Mouse (Mus musculus) hindbrain, postnatal 0 days (tissue): ENCODE results near the gene Gdf3. TPM values are rescaled to one million over a fixed set of nuclear protein-coding genes. Genes with fewer than 3 reads are reported as not detected.

ENCODE experiments used
- ATAC-seq: fragments of 200-750 bp; cut with Nextera tagmentation; 2 replicates; pipeline ENCODE4 v1.8.0; 2017; ENCODE audit warnings: mild to moderate bottlenecking, moderate TSS enrichment, moderate library complexity
- DNase-seq: peaks from one replicate; pipeline ENCODE4 v3.0.0-alpha.2; 2015; ENCODE audit warnings: low spot score
- H3K27ac ChIP-seq: fragments of 300-500 bp; sonication (generic); 2 replicates; pipeline ENCODE4 v1.5.1; 2014; ENCODE audit warnings: mild to moderate bottlenecking
- H3K27me3 ChIP-seq: fragments of 300-500 bp; sonication (generic); 2 replicates; pipeline ENCODE4 v1.6.1; 2014; ENCODE audit warnings: low read length, mixed read lengths; ENCODE audit not compliant: insufficient read depth
- H3K36me3 ChIP-seq: fragments of 300-500 bp; sonication (generic); 2 replicates; pipeline ENCODE4 v1.6.1; 2014; ENCODE audit warnings: low read length, mixed read lengths; ENCODE audit not compliant: insufficient read depth
- H3K4me1 ChIP-seq: fragments of 300-500 bp; sonication (generic); 2 replicates; pipeline ENCODE4 v1.6.1; 2014; ENCODE audit warnings: antibody characterized with exemption, low read length, mixed read lengths; ENCODE audit not compliant: insufficient read depth
- H3K4me2 ChIP-seq: fragments of 300-500 bp; sonication (generic); 2 replicates; pipeline ENCODE4 v1.6.1; 2014; ENCODE audit warnings: low read depth, mild to moderate bottlenecking, low read length, moderate library complexity, mixed read lengths
- H3K4me3 ChIP-seq: fragments of 300-500 bp; sonication (generic); 2 replicates; pipeline ENCODE4 v1.5.1; 2014; ENCODE audit warnings: low read length
- H3K9ac ChIP-seq: fragments of 300-500 bp; sonication (generic); replicated peaks from 2 replicates; pipeline ENCODE4 v1.6.1; 2014; ENCODE audit warnings: mild to moderate bottlenecking, low read length, moderate library complexity, mixed read lengths
- H3K9me3 ChIP-seq: fragments of 300-500 bp; sonication (generic); 2 replicates; pipeline ENCODE4 v1.6.1; 2016; ENCODE audit warnings: low read length, mixed read lengths
- CTCF ChIP-seq: IDR thresholded peaks from 2 replicates; pipeline ENCODE4 v1.5.1; 2016; ENCODE audit warnings: antibody characterized with exemption, control low read depth, low read depth
- WGBS: fragments of 180-500 bp; shearing (Covaris S2); extraction: QIAGEN DNeasy Blood & Tissue Kit; methylation state at CpG from one replicate; pipeline ENCODE4 v1.1.7; 2014; 5-methylcytosine and 5-hydroxymethylcytosine counted together
- polyA plus RNA-seq: library from polyadenylated mRNA; unstranded; fragments of >200 nt; fragmentation: Nextera tagmentation; extraction: Ambion mirVana; gene quantifications from 2 replicates; pipeline ENCODE4 v1.2.1, GENCODE M21; 2015
- total RNA-seq: library from RNA; depleted of rRNA; stranded (reverse); fragments of >200 nt; gene quantifications from 2 replicates; pipeline ENCODE4 v1.2.3, GENCODE M21; 2014; rRNA removed

Gene Gdf3
- total and polyA plus RNA-seq, 2 experiments from 2014 or later, result 0.19 to 1.1 TPM

- no peak overlapping the region for H3K9ac ChIP-seq
- DNase-seq (peak; percentile 26), ATAC-seq (peak; percentile 36; the same call in 1 of the 2 replicates)
- no peaks in the 10 kb centered on the region for H3K4me1 ChIP-seq
- no peak for TF ChIP-seq CTCF
- no peaks in the 10 kb centered on the region for H3K9me3 ChIP-seq
- no peak overlapping the region for H3K4me2 ChIP-seq
- no peaks in the 10 kb centered on the region for H3K27me3 ChIP-seq
- 43% methylated on average over 5 of the region's 5 CpGs for WGBS
- H3K27ac ChIP-seq, result no peak overlapping the region
- H3K4me3 ChIP-seq, result no peak overlapping the region
- H3K36me3 ChIP-seq, result no peaks in the 10 kb centered on the region
These were observed 40.8 kb downstream of the Gdf3 start for GRCm38 (mm10) chr6:122569113-122569512.

GRCm38 (mm10) chr6:122565070-122565784, 44.7 kb downstream of the Gdf3 start:
- Histone ChIP-seq H3K27ac (no peak overlapping the region), H3K4me2 (no peak overlapping the region), H3K4me3 (no peak overlapping the region), H3K27me3 (no peaks in the 10 kb centered on the region), H3K9me3 (no peaks in the 10 kb centered on the region), H3K36me3 (no peaks in the 10 kb centered on the region), H3K9ac (no peak overlapping the region), H3K4me1 (no peaks in the 10 kb centered on the region)
- no peak for TF ChIP-seq CTCF
- DNase-seq (no peak), ATAC-seq (no peak)
- WGBS, result 91% methylated on average over 9 of the region's 9 CpGs

- H3K36me3 ChIP-seq, result no peaks in the 10 kb centered on the region
- no peaks in the 10 kb centered on the region for H3K9me3 ChIP-seq
- peak overlapping the region; percentile 13; the same call in 1 of the 2 replicates for H3K4me3 ChIP-seq
- WGBS, result under 1% methylated on average over 6 of the region's 6 CpGs
- peak overlapping the region; percentile 46 for H3K4me2 ChIP-seq
- ATAC-seq (peak; percentile 66), DNase-seq (peak; percentile 87)
- no peaks in the 10 kb centered on the region for H3K27me3 ChIP-seq
- H3K9ac ChIP-seq, result 0 out of 2 replicates have a peak overlapping the region, but pooled peaks have one; percentile 13
- no peaks in the 10 kb centered on the region for H3K4me1 ChIP-seq
- H3K27ac ChIP-seq, result no peak overlapping the region
- peak; percentile 90 for TF ChIP-seq CTCF
These were observed 47.4 kb downstream of the Gdf3 start for GRCm38 (mm10) chr6:122562463-122562862.

GRCm38 (mm10) chr6:122561005-122561404, 48.9 kb downstream of the Gdf3 start:
- Histone ChIP-seq H3K4me3 (no peak overlapping the region), H3K4me2 (no peak overlapping the region), H3K4me1 (no peaks in the 10 kb centered on the region), H3K36me3 (no peaks in the 10 kb centered on the region), H3K27ac (no peak overlapping the region), H3K9me3 (no peaks in the 10 kb centered on the region), H3K9ac (no peak overlapping the region), H3K27me3 (no peaks in the 10 kb centered on the region)
- WGBS, result 89% methylated on average over 20 of the region's 20 CpGs
- ATAC-seq, result peak; percentile 21; the same call in 1 of the 2 replicates
- no peak for DNase-seq
- TF ChIP-seq CTCF, result no peak

- no peaks in the 10 kb centered on the region for H3K27me3 ChIP-seq
- DNase-seq, result peak; percentile 91
- peak; percentile 57; the same call in 1 of the 2 replicates for ATAC-seq
- TF ChIP-seq CTCF, result peak; percentile 94
- H3K4me3 ChIP-seq, result no peak overlapping the region
- H3K9ac ChIP-seq, result no peak overlapping the region
- peak overlapping the region; percentile 41 for H3K4me2 ChIP-seq
- H3K9me3 ChIP-seq, result no peaks in the 10 kb centered on the region
- H3K4me1 ChIP-seq, result no peaks in the 10 kb centered on the region
- 8% methylated on average over 17 of the region's 17 CpGs for WGBS
- no peak overlapping the region for H3K27ac ChIP-seq
- no peaks in the 10 kb centered on the region for H3K36me3 ChIP-seq
These were observed 49.5 kb downstream of the Gdf3 start for GRCm38 (mm10) chr6:122560427-122560826.

- H3K36me3 ChIP-seq, result no peaks in the 10 kb centered on the region
- peak overlapping the region; percentile 12; the same call in 1 of the 2 replicates for H3K4me3 ChIP-seq
- no peaks in the 10 kb centered on the region for H3K4me1 ChIP-seq
- H3K9me3 ChIP-seq, result no peaks in the 10 kb centered on the region
- peak; percentile 88 for DNase-seq
- H3K27me3 ChIP-seq, result no peaks in the 10 kb centered on the region
- 25% methylated on average over 15 of the region's 15 CpGs for WGBS
- ATAC-seq, result peak; percentile 9; the same call in 1 of the 2 replicates
- no peak overlapping the region for H3K27ac ChIP-seq
- H3K4me2 ChIP-seq, result peak overlapping the region; percentile 34
- no peak overlapping the region for H3K9ac ChIP-seq
- peak; percentile 81 for TF ChIP-seq CTCF
These were observed 52.8 kb downstream of the Gdf3 start for GRCm38 (mm10) chr6:122556959-122557561.

Other genes with a start within 250 kb of the Gdf3 start
- gene Rimklb, start 111.3 kb downstream of the Gdf3 start, total RNA-seq, result 96.6 and 113 TPM in 2 replicates
- gene Rimklb, start 111.3 kb downstream of the Gdf3 start, polyA plus RNA-seq, result 97.1 and 97.2 TPM in 2 replicates
- 2.7 and 13.2 TPM in 2 replicates for gene Mfap5, start 104.2 kb downstream of the Gdf3 start, total RNA-seq
- 5.0 and 5.6 TPM in 2 replicates for gene Mfap5, start 104.2 kb downstream of the Gdf3 start, polyA plus RNA-seq
- 1.9 TPM in 1 of 2 replicates, not detected in the other for gene Aicda, start 56.3 kb downstream of the Gdf3 start, total RNA-seq
- 0.38 and 0.67 TPM in 2 replicates for gene Aicda, start 56.3 kb downstream of the Gdf3 start, polyA plus RNA-seq
- gene Apobec1, start 7.6 kb downstream of the Gdf3 start, total RNA-seq, result 2.9 and 7.6 TPM in 2 replicates
- gene Apobec1, start 7.6 kb downstream of the Gdf3 start, polyA plus RNA-seq, result 1.6 and 2.1 TPM in 2 replicates
- gene Dppa3, start 16.3 kb upstream of the Gdf3 start, total RNA-seq, result not detected in 2 replicates
- gene Dppa3, start 16.3 kb upstream of the Gdf3 start, polyA plus RNA-seq, result not detected in 2 replicates
- not detected in 2 replicates for gene Nanog, start 97.4 kb upstream of the Gdf3 start, total RNA-seq
- 0.15 and 0.16 TPM in 2 replicates for gene Nanog, start 97.4 kb upstream of the Gdf3 start, polyA plus RNA-seq
- 108 and 129 TPM in 2 replicates for gene Slc2a3, start 191.6 kb upstream of the Gdf3 start, total RNA-seq
- 48.9 and 49.7 TPM in 2 replicates for gene Slc2a3, start 191.6 kb upstream of the Gdf3 start, polyA plus RNA-seq
- gene Foxj2, start 209.8 kb upstream of the Gdf3 start, total RNA-seq, result 20.1 and 32.5 TPM in 2 replicates
- gene Foxj2, start 209.8 kb upstream of the Gdf3 start, polyA plus RNA-seq, result 5.9 and 6.9 TPM in 2 replicates
- gene C3ar1, start 246.1 kb upstream of the Gdf3 start, total RNA-seq, result 1.3 and 2.2 TPM in 2 replicates
- 1.4 and 1.5 TPM in 2 replicates for gene C3ar1, start 246.1 kb upstream of the Gdf3 start, polyA plus RNA-seq